Mouse (Mus musculus) kidney, postnatal 0 days (tissue): ENCODE data around the gene Med15. TPM values are rescaled to one million over a fixed set of nuclear protein-coding genes. Genes with fewer than 3 reads are reported as not detected.

ENCODE experiments used
- ATAC-seq: fragments of 200-750 bp; cut with Nextera tagmentation; replicated peaks from 2 replicates; pipeline ENCODE4 v1.8.0; 2017; ENCODE audit warnings: low read depth, moderate number of reproducible peaks, moderate TSS enrichment, moderate library complexity; ENCODE audit not compliant: low FRiP score
- DNase-seq: peaks from one replicate; pipeline ENCODE4 v3.0.0-alpha.2; 2016; ENCODE audit warnings: low spot score
- H3K27ac ChIP-seq: fragments of 300-500 bp; sonication (generic); 2 replicates; pipeline ENCODE4 v1.5.1; 2014; ENCODE audit warnings: mild to moderate bottlenecking
- H3K27me3 ChIP-seq: fragments of 300-500 bp; sonication (generic); 2 replicates; pipeline ENCODE4 v1.6.1; 2014; ENCODE audit warnings: low read length, mixed read lengths; ENCODE audit not compliant: insufficient read depth
- H3K36me3 ChIP-seq: fragments of 300-500 bp; sonication (generic); 2 replicates; pipeline ENCODE4 v1.6.1; 2014; ENCODE audit warnings: low read length, mixed read lengths; ENCODE audit not compliant: insufficient read depth
- H3K4me1 ChIP-seq: fragments of 300-500 bp; sonication (generic); replicated peaks from 2 replicates; pipeline ENCODE4 v1.6.1; 2014; ENCODE audit warnings: antibody characterized with exemption, low read length, mixed read lengths; ENCODE audit not compliant: insufficient read depth
- H3K4me2 ChIP-seq: fragments of 300-500 bp; sonication (generic); 2 replicates; pipeline ENCODE4 v1.6.1; 2014; ENCODE audit warnings: mild to moderate bottlenecking, low read length, moderate library complexity, mixed read lengths
- H3K4me3 ChIP-seq: fragments of 300-500 bp; sonication (generic); replicated peaks from 2 replicates; pipeline ENCODE4 v1.5.1; 2014; ENCODE audit warnings: low read depth, low read length
- H3K9ac ChIP-seq: fragments of 300-500 bp; sonication (generic); 2 replicates; pipeline ENCODE4 v1.6.1; 2014; ENCODE audit warnings: low read depth, low read length
- H3K9me3 ChIP-seq: fragments of 300-500 bp; sonication (generic); replicated peaks from 2 replicates; pipeline ENCODE4 v1.6.1; 2016; ENCODE audit warnings: low read length, inconsistent platforms, mixed read lengths
- CTCF ChIP-seq: IDR thresholded peaks from 2 replicates; pipeline ENCODE4 v1.5.1; 2016; ENCODE audit warnings: antibody characterized with exemption, low read depth, mild to moderate bottlenecking, moderate library complexity
- WGBS: fragments of 180-500 bp; shearing (Covaris S2); extraction: QIAGEN DNeasy Blood & Tissue Kit; methylation state at CpG from one replicate; pipeline ENCODE4 v1.1.7; 2014; 5-methylcytosine and 5-hydroxymethylcytosine counted together
- polyA plus RNA-seq: library from polyadenylated mRNA; unstranded; fragments of >200 nt; fragmentation: Nextera tagmentation; extraction: Ambion mirVana; gene quantifications from 2 replicates; pipeline ENCODE4 v1.2.1, GENCODE M21; 2015

Gene Med15
- polyA plus RNA-seq, 1 experiment from 2014 or later = 29.4 TPM

- TF ChIP-seq CTCF = no peak
- no peak overlapping the region for H3K9ac ChIP-seq
- H3K36me3 ChIP-seq = no peaks in the 10 kb centered on the region
- DNase-seq (no peak), ATAC-seq (no peak)
- no peaks in the 10 kb centered on the region for H3K4me1 ChIP-seq
- H3K27ac ChIP-seq = no peak overlapping the region
- H3K27me3 ChIP-seq = no peaks in the 10 kb centered on the region
- no peaks in the 10 kb centered on the region for H3K9me3 ChIP-seq
- 81% methylated on average over 1 of the region's 1 CpGs for WGBS
- no peak overlapping the region for H3K4me2 ChIP-seq
- no peak overlapping the region for H3K4me3 ChIP-seq
Observed at GRCm38 (mm10) chr16:17707541-17707940, 25.1 kb downstream of the Med15 start.

- no peak for ATAC-seq
- Histone ChIP-seq H3K4me2 (no peak overlapping the region), H3K27ac (no peak overlapping the region), H3K4me1 (no peaks in the 10 kb centered on the region), H3K9me3 (no peaks in the 10 kb centered on the region), H3K4me3 (no peak overlapping the region), H3K27me3 (no peaks in the 10 kb centered on the region), H3K36me3 (peaks cover 19% of the 10 kb centered on the region; the same call in 1 of the 2 replicates), H3K9ac (no peak overlapping the region)
- DNase-seq = no peak
- 92% methylated on average over 2 of the region's 2 CpGs for WGBS
- TF ChIP-seq CTCF = no peak
Observed at GRCm38 (mm10) chr16:17701043-17701405, 31.7 kb downstream of the Med15 start.

GRCm38 (mm10) chr16:17700386-17701042 is 32.2 kb downstream of the Med15 start:
- H3K27ac ChIP-seq = no peak overlapping the region
- H3K9ac ChIP-seq = no peak overlapping the region
- TF ChIP-seq CTCF = no peak
- no peaks in the 10 kb centered on the region for H3K27me3 ChIP-seq
- H3K9me3 ChIP-seq = no peaks in the 10 kb centered on the region
- 91% methylated on average over 3 of the region's 3 CpGs for WGBS
- no peak overlapping the region for H3K4me2 ChIP-seq
- DNase-seq = no peak
- no peaks in the 10 kb centered on the region for H3K4me1 ChIP-seq
- H3K4me3 ChIP-seq = no peak overlapping the region
- ATAC-seq = no peak
- H3K36me3 ChIP-seq = peaks cover 22% of the 10 kb centered on the region; the same call in 1 of the 2 replicates

- no peaks in the 10 kb centered on the region for H3K27me3 ChIP-seq
- no peak for DNase-seq
- 93% methylated on average over 3 of the region's 3 CpGs for WGBS
- no peak for ATAC-seq
- no peak overlapping the region for H3K4me3 ChIP-seq
- H3K4me2 ChIP-seq = no peak overlapping the region
- H3K36me3 ChIP-seq = peaks cover 25% of the 10 kb centered on the region; the same call in 1 of the 2 replicates
- H3K4me1 ChIP-seq = no peaks in the 10 kb centered on the region
- no peak for TF ChIP-seq CTCF
- no peak overlapping the region for H3K9ac ChIP-seq
- H3K27ac ChIP-seq = no peak overlapping the region
- no peaks in the 10 kb centered on the region for H3K9me3 ChIP-seq
Observed at GRCm38 (mm10) chr16:17694860-17695259, 37.8 kb downstream of the Med15 start.

- H3K36me3 ChIP-seq = peaks cover 43% of the 10 kb centered on the region
- no peak overlapping the region for H3K4me3 ChIP-seq
- no peak overlapping the region for H3K27ac ChIP-seq
- DNase-seq (no peak), ATAC-seq (no peak)
- TF ChIP-seq CTCF = no peak
- H3K27me3 ChIP-seq = no peaks in the 10 kb centered on the region
- H3K4me1 ChIP-seq = no peaks in the 10 kb centered on the region
- H3K9me3 ChIP-seq = no peaks in the 10 kb centered on the region
- H3K9ac ChIP-seq = no peak overlapping the region
- no peak overlapping the region for H3K4me2 ChIP-seq
Observed at GRCm38 (mm10) chr16:17669886-17670285, 62.8 kb downstream of the Med15 start.

- DNase-seq = no peak
- H3K36me3 ChIP-seq = peaks cover 48% of the 10 kb centered on the region
- H3K9ac ChIP-seq = no peak overlapping the region
- H3K4me2 ChIP-seq = no peak overlapping the region
- no peak for ATAC-seq
- no peak overlapping the region for H3K4me3 ChIP-seq
- no peaks in the 10 kb centered on the region for H3K4me1 ChIP-seq
- H3K27ac ChIP-seq = no peak overlapping the region
- no peaks in the 10 kb centered on the region for H3K9me3 ChIP-seq
- no peaks in the 10 kb centered on the region for H3K27me3 ChIP-seq
- no peak for TF ChIP-seq CTCF
Observed at GRCm38 (mm10) chr16:17665568-17665967, 67.1 kb downstream of the Med15 start.

GRCm38 (mm10) chr16:17656212-17656871 is 76.3 kb downstream of the Med15 start:
- no peaks in the 10 kb centered on the region for H3K9me3 ChIP-seq
- no peaks in the 10 kb centered on the region for H3K27me3 ChIP-seq
- no peak for TF ChIP-seq CTCF
- H3K36me3 ChIP-seq = peaks cover 52% of the 10 kb centered on the region
- DNase-seq (no peak), ATAC-seq (no peak)
- no peaks in the 10 kb centered on the region for H3K4me1 ChIP-seq
- 83% methylated on average over 5 of the region's 5 CpGs for WGBS
- H3K4me3 ChIP-seq = no peak overlapping the region
- H3K4me2 ChIP-seq = no peak overlapping the region
- no peak overlapping the region for H3K9ac ChIP-seq
- H3K27ac ChIP-seq = no peak overlapping the region
